Mouse (Mus musculus): ENCODE results near the gene Gnat1. TPM values are rescaled to one million over a fixed set of nuclear protein-coding genes. Genes with fewer than 3 reads are reported as not detected.
A peak's percentile ranks its signal among the peaks of the same experiment; 100 is the strongest.

Gnat1 gene
- total RNA-seq, 1 experiment from 2014 or later: 0.41 TPM

- DNase-seq: peak; percentile 68
These were observed 20.6 kb upstream of the Gnat1 start for GRCm38 (mm10) chr9:107700114-107700571.

- no peak for DNase-seq
These were observed 20.0 kb upstream of the Gnat1 start for GRCm38 (mm10) chr9:107699376-107699980.

- no peak for DNase-seq
These were observed 19.2 kb upstream of the Gnat1 start for GRCm38 (mm10) chr9:107698611-107699190.

GRCm38 (mm10) chr9:107697811-107698521 is 18.5 kb upstream of the Gnat1 start:
- DNase-seq: no peak

- DNase-seq: no peak
These were observed 17.5 kb upstream of the Gnat1 start for GRCm38 (mm10) chr9:107696845-107697610.

- no peak for DNase-seq
These were observed 16.6 kb upstream of the Gnat1 start for GRCm38 (mm10) chr9:107696106-107696479.

GRCm38 (mm10) chr9:107695441-107696105 is 16.1 kb upstream of the Gnat1 start:
- no peak for DNase-seq

GRCm38 (mm10) chr9:107694627-107695026 is 15.1 kb upstream of the Gnat1 start:
- DNase-seq: peak; percentile 58

- no peak for DNase-seq
These were observed 14.0 kb upstream of the Gnat1 start for GRCm38 (mm10) chr9:107693433-107693987.

- DNase-seq: no peak
These were observed 13.3 kb upstream of the Gnat1 start for GRCm38 (mm10) chr9:107692785-107693184.

GRCm38 (mm10) chr9:107690391-107690790 is 10.9 kb upstream of the Gnat1 start:
- DNase-seq: no peak

GRCm38 (mm10) chr9:107688939-107689338 is 9.4 kb upstream of the Gnat1 start:
- no peak for DNase-seq

- DNase-seq: no peak
These were observed 8.9 kb upstream of the Gnat1 start for GRCm38 (mm10) chr9:107688415-107688814.

- DNase-seq: peak; percentile 81
These were observed 5.9 kb upstream of the Gnat1 start for GRCm38 (mm10) chr9:107685231-107685981.

GRCm38 (mm10) chr9:107682405-107682804 is 2.9 kb upstream of the Gnat1 start:
- no peak for DNase-seq

GRCm38 (mm10) chr9:107678861-107679260 is 651 bp downstream of the Gnat1 start:
- DNase-seq: no peak

- DNase-seq: peak; percentile 80
These were observed 1.5 kb downstream of the Gnat1 start for GRCm38 (mm10) chr9:107677819-107678526.

- peak; percentile 55 for DNase-seq
These were observed 2.3 kb downstream of the Gnat1 start for GRCm38 (mm10) chr9:107677091-107677784.

- no peak for DNase-seq
These were observed 3.2 kb downstream of the Gnat1 start for GRCm38 (mm10) chr9:107676302-107676701.
